Mouse (Mus musculus): ENCODE results near the gene Dbnl.

Gene Dbnl

GRCm38 (mm10) chr11:5837251-5838246 is 49.3 kb downstream of the Dbnl start, which contains the start of gene Polm:
Gene Polm, minus strand, starts transcription at chr11:5838016.
- peak; percentile 86 for DNase-seq (ENCODE audit: low spot score)

DNA sequence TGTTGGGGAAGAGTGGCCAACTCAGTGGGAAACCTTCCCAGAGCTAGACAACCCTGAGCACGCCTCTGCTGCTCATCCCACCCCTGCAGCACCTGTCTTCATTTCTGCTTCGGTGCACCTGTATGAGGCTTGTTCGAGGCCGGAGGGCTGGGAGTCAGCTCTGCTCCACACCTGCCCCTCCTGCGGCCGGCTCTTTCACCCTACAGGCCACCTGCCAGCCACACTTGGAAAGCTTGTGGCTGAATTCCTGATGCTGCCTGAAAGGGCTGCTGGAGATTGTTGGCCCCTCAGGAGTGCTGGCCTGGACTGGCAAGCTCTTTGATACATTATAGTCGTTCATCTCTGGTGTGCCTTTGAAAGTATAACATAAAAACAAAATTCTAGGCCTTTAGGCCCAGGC is 52.1 kb downstream of the Dbnl start:
- no peak for DNase-seq (ENCODE audit: low spot score)

DNA sequence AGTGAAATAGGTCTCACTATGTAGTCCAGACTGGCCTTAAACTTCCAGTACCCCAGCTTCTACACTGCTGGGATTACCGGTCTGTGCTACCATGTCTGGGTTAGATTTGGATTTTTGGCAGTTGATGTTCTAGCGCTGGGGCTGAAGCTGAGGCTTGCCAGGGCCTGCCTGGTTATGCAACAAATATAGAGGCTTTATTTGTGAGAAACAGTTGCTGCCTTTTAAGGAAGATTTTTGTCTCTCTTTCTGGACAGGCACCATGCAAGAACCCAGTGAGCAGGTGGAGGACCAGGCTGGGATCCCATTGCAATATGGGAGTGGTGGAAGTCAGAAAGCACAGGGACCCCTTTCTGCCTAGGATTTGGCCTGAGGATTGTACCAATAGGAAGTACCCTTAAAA is 53.5 kb downstream of the Dbnl start:
- DNase-seq (ENCODE audit: low spot score): no peak

- no peak for DNase-seq (ENCODE audit: low spot score)
These were observed 54.8 kb downstream of the Dbnl start for GRCm38 (mm10) chr11:5843131-5843530.

- no peak for DNase-seq (ENCODE audit: low spot score)
These were observed 58.5 kb downstream of the Dbnl start for GRCm38 (mm10) chr11:5846639-5847345.

- DNase-seq (ENCODE audit: low spot score): no peak
These were observed 60.5 kb downstream of the Dbnl start for GRCm38 (mm10) chr11:5848741-5849140.

- no peak for DNase-seq (ENCODE audit: low spot score)
These were observed 61.0 kb downstream of the Dbnl start for GRCm38 (mm10) chr11:5849316-5849715.

DNA sequence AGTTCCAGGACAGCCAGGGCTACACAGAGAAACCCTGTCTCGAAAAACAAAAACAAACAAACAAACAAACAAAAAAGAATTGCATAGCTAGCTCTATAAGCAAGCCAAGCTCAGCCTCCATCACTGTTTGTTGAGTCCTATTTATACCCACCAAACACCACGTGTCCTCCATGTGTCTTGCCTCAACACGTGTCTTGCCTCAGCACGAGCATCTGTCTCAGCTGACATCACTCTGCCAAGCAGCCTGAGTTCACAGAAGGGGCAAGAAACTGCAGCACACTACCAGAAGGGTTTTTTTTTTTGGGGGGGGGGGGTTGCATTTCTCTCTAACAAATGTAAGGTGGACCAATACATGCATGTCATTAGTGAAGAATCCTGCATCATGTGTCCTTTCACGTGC is 62.2 kb downstream of the Dbnl start:
- DNase-seq (ENCODE audit: low spot score): no peak
